Mouse (Mus musculus): ENCODE data around the gene Cd180.
"Not testable (repeated sequence)": the region's sequence is repeated elsewhere in the genome, so short reads cannot be mapped to it uniquely, and the experiment has no call there.

The Cd180 gene

DNA sequence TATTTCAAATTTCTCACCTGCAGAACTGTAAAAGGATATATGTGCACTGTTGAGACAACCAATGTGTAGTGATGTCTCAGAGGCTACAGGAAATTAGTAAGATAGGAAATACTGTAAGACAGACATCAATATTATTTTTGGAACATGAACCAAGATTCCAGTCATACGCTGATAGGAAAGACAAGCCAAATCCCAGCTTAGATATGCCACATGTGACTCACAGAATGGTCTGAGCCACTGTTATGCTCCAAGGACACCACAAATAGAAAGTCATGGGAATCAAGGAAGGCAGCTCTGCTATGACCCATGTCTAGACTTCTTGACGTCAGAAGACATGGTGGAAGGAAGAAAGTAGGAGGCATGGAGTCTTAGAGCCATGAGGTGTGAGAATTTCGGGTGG is 19.3 kb upstream of the Cd180 start:
- DNase-seq (ENCODE audit: extremely low read depth, low read depth, low spot score), result no peak

- not testable (repeated sequence) for DNase-seq (ENCODE audit: extremely low read depth, low read depth, low spot score)
These were observed 15.8 kb upstream of the Cd180 start for GRCm38 (mm10) chr13:102677602-102678001.

DNA sequence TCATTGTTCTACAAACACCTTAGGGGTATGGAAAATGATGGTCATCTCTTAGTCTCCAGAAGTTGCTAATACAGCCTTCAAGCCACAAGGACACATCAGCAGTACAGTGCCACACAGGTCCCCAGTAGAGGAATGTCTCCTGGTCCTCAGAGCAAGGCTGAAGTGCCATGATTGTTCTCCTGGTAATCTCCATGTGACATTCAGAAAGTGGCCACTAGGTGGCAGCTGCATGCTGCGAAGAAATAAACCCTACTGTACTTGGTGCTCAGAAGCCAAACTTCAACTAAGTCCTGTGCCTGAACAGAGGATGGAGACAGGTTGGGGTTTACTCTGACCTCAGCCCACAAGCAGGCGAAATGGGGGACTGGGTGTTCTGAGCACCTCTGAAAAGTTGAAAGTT is 14.9 kb upstream of the Cd180 start:
- no peak for DNase-seq (ENCODE audit: extremely low read depth, low read depth, low spot score)

DNA sequence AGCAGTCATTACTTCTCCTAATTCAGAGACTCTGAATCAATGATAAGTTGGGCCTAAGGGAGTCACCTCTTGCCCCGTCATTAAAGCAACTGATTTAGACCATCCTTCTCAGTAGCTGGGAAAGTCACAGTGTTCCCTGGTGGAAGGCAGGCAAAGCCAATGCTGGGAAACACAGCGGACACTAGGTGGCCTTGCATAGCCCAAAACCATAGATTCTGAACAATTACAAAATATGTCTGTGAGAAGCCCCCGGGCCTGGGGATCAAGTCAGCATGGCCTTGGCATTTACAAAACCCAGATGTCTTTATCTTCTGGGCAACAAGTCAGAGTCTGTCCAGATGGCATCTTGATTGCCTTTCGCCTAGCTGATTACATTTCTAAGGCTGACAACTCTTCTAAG is 8.5 kb upstream of the Cd180 start:
- DNase-seq (ENCODE audit: extremely low read depth, low read depth, low spot score), result no peak

DNA sequence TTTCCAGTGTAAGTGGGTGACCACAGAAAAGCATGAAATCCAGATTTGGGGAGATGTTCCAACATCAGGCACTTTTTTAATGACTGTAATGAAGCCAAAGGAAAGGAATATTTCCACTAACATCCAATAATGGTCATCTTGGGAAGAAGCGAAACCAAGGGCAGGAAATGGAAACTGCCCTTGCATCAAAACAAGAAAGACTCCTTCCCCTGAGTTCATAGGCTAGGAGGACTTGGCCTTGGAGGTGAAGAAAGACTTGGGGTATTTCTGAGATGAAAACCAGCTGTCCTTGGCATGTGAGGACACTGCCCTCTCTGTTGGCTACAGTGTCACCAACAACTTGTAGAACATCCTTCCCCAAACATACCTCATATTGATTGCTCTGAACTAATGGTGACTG is 5.2 kb upstream of the Cd180 start:
- no peak for DNase-seq (ENCODE audit: extremely low read depth, low read depth, low spot score)

DNA sequence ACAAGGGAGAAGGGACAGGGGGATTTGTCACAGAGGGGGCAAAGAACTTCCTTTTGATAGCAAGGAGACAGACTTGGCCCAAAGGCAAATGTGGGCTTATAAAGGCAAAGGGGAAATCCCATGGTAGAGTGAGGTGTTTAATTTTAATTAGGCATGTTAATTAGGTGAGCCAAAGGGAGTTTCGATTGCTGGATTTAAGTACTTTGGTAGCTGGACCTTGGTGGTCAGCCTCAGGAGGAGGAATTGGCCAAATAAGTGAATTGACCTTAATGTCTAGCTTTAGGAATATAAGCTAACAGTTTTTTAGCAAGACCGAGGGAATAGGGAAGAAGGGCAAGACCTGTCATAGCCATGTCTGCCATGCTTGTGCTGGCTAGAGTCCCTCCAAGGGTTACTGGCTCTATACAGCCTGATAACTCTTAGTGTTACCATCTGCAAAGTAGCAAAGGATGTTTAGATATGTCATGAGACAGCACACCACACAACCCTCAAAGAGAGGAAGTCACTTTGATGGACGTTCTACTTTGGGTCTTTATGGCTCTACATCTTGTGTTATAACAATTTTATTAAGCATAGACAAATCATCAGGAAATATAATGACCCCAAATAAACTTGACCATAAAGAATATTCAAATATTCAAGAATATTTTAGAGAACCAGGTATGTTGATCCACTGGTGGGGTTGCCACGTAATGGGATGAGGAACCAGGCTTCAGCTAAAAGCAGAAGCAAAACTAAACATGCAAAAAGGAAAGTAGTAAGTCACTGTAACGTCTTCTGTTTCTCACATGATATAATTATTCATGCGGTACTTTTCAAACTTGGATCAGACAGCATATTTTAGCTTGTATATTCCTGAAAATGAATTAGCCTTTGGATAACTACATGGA is 3.9 kb upstream of the Cd180 start:
- DNase-seq (ENCODE audit: extremely low read depth, low read depth, low spot score), result no peak

GRCm38 (mm10) chr13:102690184-102690583 is 3.2 kb upstream of the Cd180 start:
- DNase-seq (ENCODE audit: extremely low read depth, low read depth, low spot score), result no peak

- DNase-seq (ENCODE audit: extremely low read depth, low read depth, low spot score), result no peak
These were observed 1.8 kb upstream of the Cd180 start for GRCm38 (mm10) chr13:102691408-102692150.

DNA sequence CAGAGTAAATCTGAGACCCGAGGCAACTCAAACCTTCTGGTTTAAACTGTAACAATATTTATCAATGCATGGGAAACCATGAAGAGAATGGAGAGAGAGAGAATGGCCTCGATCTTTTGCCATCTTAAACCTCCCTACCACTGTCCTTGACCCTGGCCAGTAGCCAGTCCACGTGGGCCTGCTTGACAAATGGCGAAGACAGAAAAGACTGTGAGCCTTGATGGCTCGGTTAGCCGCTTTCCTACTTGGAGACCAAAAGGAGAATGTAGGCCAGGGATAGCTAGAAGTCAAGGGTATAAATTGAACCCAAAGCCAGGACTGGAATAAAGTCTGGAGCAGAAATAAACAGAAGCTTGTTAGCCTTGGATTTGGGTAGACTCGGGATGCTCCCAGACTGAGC is 796 bp downstream of the Cd180 start:
- no peak for DNase-seq (ENCODE audit: extremely low read depth, low read depth, low spot score)

- DNase-seq (ENCODE audit: extremely low read depth, low read depth, low spot score), result no peak
These were observed 2.0 kb downstream of the Cd180 start for GRCm38 (mm10) chr13:102695121-102695905.

DNA sequence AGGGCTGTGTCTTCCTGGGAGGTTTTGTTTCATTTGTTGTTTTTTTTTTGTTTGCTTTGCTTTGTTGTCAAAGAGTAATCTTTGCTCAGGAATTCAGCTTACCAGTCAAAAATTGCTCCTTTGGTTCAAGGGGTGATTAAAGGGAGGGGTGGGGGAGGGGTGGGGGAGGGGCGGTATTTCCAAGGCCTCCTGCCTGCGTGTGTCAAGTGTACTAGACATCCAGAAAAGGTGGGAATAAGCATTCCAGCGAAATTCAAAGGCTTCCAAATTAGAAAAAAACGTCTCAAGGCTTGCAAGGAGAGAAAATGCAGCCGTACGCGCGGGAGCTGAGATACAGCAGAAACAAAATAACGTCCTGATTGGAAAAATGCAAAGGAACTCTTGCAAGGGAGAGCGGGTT is 5.0 kb downstream of the Cd180 start:
- DNase-seq (ENCODE audit: extremely low read depth, low read depth, low spot score), result no peak

DNA sequence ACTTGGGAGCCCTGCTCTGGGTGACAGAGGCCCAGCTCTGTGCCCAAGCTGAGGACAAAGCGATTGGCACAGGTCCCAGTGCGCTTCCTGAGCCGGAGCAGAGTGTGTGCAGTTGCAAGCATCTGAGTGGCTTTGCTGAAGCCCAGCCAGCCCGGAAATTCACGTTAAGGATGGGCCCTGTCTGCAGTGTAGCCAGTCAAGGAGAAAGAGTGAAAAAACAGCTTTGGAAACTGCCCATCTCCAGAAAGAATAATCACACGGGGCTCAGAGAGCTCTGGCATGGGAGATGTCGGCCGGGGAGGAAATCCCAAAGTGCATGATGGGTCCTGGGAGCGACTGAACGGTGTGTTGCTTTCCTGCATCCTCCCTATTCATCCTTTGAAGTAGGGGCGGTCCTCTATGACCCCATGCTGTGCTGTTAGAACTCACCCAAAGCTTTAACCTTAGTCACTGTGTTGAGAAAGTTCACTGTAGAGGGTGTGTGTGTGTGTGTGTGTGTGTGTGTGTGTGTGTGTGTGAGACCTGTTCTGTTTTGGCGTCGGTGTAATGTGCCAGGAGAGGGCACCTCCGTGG is 5.5 kb downstream of the Cd180 start:
- DNase-seq (ENCODE audit: extremely low read depth, low read depth, low spot score), result no peak

- no peak for DNase-seq (ENCODE audit: extremely low read depth, low read depth, low spot score)
These were observed 6.8 kb downstream of the Cd180 start for GRCm38 (mm10) chr13:102700176-102700575.

- no peak for DNase-seq (ENCODE audit: extremely low read depth, low read depth, low spot score)
These were observed 7.4 kb downstream of the Cd180 start for GRCm38 (mm10) chr13:102700744-102701143.

- DNase-seq (ENCODE audit: extremely low read depth, low read depth, low spot score), result no peak
These were observed 23.6 kb downstream of the Cd180 start for GRCm38 (mm10) chr13:102716973-102717372.

GRCm38 (mm10) chr13:102725416-102725815 is 32.1 kb downstream of the Cd180 start:
- no peak for DNase-seq (ENCODE audit: extremely low read depth, low read depth, low spot score)

GRCm38 (mm10) chr13:102725906-102726305 is 32.5 kb downstream of the Cd180 start:
- DNase-seq (ENCODE audit: extremely low read depth, low read depth, low spot score), result no peak

GRCm38 (mm10) chr13:102726876-102727275 is 33.5 kb downstream of the Cd180 start:
- no peak for DNase-seq (ENCODE audit: extremely low read depth, low read depth, low spot score)

GRCm38 (mm10) chr13:102728035-102728434 is 34.7 kb downstream of the Cd180 start:
- DNase-seq (ENCODE audit: extremely low read depth, low read depth, low spot score), result no peak

DNA sequence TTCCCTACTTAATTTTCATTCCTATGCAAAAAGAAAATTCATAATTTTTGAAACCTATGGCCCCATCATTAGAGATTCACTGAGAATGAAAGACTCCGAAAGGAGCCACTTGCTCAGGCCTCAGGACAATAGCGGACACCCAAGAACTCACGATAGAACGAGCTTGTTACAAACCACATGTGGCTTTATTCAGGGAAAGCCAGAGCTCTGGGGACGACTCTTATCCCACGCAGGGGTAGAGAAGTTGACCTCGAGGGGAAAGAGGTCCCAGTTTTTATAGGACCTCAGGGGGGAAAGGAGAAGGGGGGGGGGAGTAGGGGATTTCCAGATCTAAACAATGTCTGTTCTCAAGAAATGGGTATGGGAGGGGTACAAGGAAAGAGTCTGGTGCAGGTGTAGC is 35.6 kb downstream of the Cd180 start:
- not testable (repeated sequence) for DNase-seq (ENCODE audit: extremely low read depth, low read depth, low spot score)

GRCm38 (mm10) chr13:102733063-102733462 is 39.7 kb downstream of the Cd180 start:
- no peak for DNase-seq (ENCODE audit: extremely low read depth, low read depth, low spot score)

All from fat pad, adult 2 months (tissue).